Mouse (Mus musculus) CH12.LX (cell line): Measurements from ENCODE around the gene Rasa4.

ENCODE experiments used
- EP300 ChIP-seq: IDR thresholded peaks from 2 replicates; pipeline ENCODE4 v1.6.1; 2011; ENCODE audit warnings: low read length, improper control_type of control experiment
- IRF4 ChIP-seq: IDR thresholded peaks from 2 replicates; pipeline ENCODE4 v1.6.1; 2014; ENCODE audit warnings: low read depth, mild to moderate bottlenecking, inconsistent platforms, low read length, improper control_type of control experiment
- MAFK ChIP-seq: IDR thresholded peaks from 2 replicates; pipeline ENCODE4 v1.6.1; 2011; ENCODE audit warnings: low read length, improper control_type of control experiment; ENCODE audit not compliant: insufficient replicate concordance
- POLR2AphosphoS2 ChIP-seq: IDR thresholded peaks from 2 replicates; pipeline ENCODE4 v1.6.1; 2011; ENCODE audit warnings: low read depth, low read length, improper control_type of control experiment

- TF ChIP-seq IRF4 = no peak
- TF ChIP-seq EP300 = no peak
- TF ChIP-seq MAFK = no peak
- no peak for TF ChIP-seq POLR2AphosphoS2
Measured at GRCm38 (mm10) chr5:136073526-136073925, 10.2 kb upstream of the Rasa4 start.
